Mouse (Mus musculus) activated CD4-positive, CD25-positive, alpha-beta regulatory T cell, adult 4 months (primary cell): ENCODE measurements around the gene Slc34a3. TPM values are rescaled to one million over a fixed set of nuclear protein-coding genes. Genes with fewer than 3 reads are reported as not detected.
A peak's percentile ranks its signal among the peaks of the same experiment; 100 is the strongest.

Experiments used
- ATAC-seq: one replicate; pipeline ENCODE4 v1.8.0; 2017
- polyA plus RNA-seq, 2 experiments: library from polyadenylated mRNA; unstranded; fragments of 100-300 nt; shearing (Covaris generic); gene quantifications; one replicate each; pipeline ENCODE4 v1.2.1; 2017

Slc34a3 gene
- polyA plus RNA-seq, 2 experiments from 2014 or later, result not detected

DNA sequence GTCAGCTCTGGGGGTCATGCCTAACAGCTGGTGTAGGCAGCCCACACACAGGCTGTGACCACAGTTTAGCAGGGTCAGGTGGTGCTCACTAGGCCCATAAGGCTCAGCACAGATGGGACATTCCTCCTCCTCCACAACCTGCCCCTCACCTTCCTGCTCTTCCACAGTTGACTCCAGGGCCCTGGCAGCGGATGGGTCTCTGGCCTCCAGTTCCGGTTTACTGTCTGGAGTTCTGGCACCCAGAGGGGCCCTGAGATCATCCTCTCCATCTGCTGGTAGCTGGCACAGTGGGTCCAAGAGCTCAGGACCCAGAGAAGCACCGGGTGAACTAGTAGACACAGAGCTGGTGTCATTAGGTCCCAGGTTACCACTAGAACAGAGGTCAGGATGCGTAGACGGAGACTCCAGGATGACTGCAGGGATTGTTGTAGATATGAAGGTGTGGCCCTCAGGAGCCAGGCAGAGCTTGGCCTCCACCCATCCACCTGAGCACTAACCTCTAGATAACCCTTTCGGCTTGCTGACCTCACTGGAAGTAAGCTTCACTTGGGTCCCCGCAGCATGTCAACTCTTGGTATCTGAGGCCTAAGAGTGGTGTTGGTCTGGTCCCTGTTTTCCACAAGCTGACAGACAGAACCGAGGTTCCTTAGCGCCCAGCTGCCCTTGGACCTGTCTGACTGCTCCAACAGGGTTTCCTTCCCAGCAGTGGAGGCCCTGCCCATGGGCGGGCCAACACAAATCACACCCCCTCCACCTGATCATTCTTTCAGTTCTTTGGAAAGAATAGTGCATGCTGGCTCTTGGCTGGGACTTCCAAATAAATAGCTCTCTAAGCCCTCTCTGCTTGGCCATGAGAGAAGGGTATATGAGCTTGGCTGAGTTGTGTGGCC, 12.3 kb upstream of the Slc34a3 start, which contains the start of gene AL732309.1:
AL732309.1 (minus strand) TSS at position 681 of the 890 bp plus-strand sequence.
- no peak for ATAC-seq

DNA sequence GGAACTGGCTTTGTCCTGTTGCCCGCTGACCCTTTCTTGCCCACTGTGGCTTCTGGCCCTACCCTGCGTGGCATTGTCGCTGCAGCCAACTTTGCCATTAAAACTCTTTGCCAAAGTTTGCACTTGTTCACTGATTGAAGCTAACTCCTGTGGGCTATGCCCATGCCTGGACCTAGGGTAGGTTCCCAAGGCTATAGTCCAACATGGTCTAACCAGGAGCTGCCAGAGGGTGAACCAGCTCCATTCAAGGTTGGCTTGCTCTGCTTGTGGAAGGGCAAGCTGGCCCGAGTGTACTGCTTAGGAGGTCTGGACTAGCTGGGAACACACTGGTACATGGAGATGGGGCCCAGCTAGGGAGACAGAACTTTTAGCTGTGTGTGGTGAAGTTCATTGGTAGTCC, 10.0 kb upstream of the Slc34a3 start:
- no peak for ATAC-seq

DNA sequence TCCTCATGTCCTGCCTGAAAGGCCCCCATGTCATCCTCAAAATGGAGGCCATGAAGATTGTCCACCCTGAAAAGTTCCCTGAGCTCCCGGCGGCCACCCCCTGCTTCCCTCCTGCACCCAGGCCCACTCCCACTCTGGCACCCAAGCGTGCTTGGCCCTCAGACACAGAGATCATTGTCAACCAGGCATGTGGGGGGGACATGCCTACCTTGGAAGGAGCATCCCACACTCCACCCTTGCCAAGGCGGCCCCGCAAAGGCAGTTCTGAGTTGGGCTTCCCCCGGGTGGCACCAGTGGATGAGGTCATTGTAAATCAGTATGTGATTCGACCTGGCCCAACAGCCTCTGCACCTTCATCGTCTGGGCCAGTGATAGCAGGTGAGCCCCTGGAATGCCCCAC, 9.2 kb upstream of the Slc34a3 start:
- ATAC-seq, result no peak

DNA sequence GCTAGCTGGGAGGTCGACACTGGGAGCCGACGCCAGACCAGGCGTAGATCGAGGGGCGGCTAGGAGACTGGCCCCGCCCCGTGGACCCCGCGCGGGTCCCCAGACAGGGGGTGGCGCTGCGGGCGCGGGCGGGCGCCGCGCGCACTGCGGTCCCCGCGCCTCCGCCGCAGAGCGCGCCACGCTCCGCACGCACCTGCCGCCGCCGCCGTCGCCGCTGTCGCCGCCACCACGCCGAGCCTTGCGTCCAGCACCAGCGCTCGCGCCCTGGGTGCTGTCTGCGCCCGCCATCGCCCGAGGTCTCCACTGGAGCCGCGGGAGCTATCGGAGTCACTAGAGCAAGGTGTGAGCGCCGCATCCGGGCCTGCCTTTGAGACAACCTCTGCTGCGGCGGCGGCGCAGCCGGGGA, 7.9 kb upstream of the Slc34a3 start, which contains the start of the genes Rnf208 and Cysrt1:
Rnf208 (plus strand) TSS at position 155 of the 406 bp plus-strand sequence.
Cysrt1 (minus strand) TSS at position 352 of the 406 bp plus-strand sequence.
- peak; percentile 67 for ATAC-seq

DNA sequence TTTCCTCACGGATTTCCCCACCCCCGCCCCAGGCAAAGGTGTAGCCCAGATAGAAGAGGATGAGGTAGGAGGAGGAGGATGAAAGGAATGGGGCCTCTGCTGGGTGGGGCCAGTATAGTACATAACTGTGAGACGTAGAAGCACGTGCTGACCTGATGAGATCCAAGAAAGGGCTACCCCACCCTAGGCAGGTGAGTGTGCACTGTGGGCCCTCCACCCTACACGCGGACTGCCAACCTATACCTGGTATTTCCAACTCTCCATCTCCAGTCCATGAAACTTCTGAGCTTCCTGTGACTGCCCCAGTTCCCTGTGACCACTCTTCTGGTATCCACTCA, 7.2 kb upstream of the Slc34a3 start:
- peak; percentile 42 for ATAC-seq

DNA sequence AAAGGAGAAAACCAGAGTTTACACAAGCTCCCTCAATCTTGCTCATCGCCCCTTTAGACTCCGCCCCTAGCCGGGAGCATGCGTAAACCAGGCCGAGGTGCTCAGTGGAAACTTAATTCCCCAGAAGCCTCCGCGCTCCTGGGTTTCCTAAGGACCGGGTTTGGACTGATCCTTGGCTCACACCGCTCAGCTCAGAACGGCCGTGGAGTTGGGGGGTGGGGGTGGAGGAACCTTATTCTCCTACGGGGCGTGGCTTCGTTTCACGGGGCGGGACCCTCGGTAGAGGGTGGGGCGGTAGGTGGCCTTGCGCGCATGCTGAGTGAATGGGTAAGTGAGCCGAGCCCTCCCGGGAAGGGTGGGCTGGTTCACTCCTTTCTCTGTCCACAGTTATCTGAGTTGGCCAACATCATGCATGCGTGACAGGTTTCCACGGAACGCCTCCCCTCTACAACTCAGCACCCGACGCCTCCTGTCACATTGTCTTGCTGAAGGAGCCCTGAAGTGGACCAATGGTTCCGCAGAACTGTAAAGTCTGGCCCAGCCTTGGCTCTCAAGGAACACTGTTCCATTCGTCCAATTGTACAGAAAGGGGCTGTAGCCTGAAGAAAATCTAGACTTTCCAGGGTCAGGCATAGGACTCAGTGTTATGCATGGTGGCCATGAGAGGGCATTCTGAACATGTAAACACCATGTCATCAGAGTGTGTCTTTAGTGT, 6.7 kb upstream of the Slc34a3 start:
- peak; percentile 33 for ATAC-seq

DNA sequence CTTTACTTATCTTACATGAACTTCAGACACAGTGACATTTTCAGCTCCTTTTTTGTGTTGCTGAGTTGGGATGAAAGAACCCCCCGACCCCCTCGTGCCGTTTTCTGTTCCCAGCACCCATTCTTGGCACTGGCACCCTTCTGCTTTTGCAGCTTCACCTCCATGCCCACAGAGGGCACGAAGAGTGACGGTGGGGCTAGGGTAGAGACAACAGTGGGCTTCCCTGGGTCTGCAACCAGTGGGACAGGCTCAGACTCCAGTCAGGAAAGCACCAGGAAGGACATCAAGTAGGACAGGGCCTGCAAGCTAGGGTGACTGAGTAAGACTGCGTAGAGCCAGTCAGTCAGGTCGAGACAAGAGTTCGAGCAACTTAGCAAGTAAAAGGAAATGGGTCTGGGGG, 6.1 kb upstream of the Slc34a3 start:
- no peak for ATAC-seq

DNA sequence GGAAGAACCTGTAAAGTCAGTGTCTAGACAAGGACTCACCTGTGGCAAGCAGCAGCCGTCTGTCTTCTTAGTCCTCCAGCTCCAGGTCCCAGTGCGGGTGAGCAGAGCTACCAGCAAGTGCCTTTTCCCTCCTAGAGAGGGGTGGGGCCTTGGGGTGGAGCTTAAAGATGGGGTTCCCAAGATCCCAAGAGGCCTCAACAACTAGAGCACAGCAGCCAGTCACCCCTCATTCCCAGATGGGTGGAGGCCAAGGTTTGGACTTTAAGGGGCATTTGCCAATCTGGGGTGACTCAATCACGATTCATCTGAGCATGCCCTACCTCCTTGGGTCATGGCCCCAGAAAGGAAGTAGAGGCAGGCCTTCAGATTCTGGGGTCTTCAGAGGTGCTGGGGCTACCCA, 5.6 kb upstream of the Slc34a3 start:
- ATAC-seq, result no peak

DNA sequence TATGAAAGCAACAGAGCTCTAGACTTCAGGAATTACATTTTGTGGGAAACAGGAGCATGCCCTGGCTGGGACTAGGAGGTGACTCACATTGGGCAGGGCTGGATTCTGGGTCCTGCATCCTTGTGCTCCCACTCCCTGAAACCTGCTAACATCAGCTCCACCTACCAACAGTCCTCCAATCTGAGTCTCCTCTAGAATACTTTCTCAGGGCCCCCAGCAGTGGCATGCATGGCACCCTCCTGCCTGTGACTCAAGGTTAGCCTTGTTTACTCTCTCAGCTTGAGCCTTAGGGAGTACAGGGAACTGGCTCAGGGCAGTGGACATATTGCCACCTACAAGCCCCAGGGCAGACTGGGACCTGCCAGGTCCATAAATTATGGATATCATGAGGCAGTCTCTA, 3.9 kb upstream of the Slc34a3 start:
- ATAC-seq, result no peak

DNA sequence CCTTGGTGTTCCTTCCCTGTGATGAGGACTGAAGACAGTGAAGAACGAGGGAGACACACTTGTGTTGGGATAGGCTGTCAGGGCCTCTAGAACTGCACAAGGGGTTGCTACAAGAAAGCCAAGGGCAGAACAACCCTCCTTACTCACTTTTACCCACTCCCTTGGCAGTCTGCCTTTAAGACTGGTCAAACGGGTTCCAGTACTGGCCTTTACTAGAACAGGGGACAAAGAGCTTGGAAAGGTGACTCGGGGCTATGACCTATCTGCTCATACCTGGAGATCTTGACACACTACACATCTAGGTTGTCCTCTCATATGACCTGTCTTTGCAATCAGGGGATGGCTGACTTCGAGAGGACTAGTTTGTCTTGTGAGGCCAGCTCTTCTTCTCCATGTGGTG, 3.4 kb upstream of the Slc34a3 start:
- no peak for ATAC-seq

DNA sequence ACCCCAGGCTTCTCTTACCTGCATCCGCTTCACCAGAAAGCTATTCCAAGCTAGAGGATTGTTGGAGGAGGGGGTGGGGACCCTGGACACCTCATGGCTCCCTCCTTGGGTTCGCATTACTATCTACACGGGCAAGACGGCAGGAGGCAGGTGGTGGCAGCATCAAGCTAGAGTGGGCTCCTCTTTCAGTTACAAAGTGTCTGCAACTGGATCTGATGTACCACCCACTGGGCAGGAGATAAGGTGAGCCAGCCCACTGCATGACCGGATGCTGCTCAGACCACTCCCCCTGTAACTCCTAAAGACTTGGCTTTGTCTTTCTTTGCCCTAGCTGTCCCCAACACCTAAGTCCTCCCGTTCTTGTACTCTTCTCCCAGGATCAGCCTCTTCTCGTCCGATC, 2.5 kb upstream of the Slc34a3 start, which contains the start of gene Rnf224:
Rnf224 (minus strand) TSS at position 174 of the 400 bp plus-strand sequence.
- ATAC-seq, result no peak

DNA sequence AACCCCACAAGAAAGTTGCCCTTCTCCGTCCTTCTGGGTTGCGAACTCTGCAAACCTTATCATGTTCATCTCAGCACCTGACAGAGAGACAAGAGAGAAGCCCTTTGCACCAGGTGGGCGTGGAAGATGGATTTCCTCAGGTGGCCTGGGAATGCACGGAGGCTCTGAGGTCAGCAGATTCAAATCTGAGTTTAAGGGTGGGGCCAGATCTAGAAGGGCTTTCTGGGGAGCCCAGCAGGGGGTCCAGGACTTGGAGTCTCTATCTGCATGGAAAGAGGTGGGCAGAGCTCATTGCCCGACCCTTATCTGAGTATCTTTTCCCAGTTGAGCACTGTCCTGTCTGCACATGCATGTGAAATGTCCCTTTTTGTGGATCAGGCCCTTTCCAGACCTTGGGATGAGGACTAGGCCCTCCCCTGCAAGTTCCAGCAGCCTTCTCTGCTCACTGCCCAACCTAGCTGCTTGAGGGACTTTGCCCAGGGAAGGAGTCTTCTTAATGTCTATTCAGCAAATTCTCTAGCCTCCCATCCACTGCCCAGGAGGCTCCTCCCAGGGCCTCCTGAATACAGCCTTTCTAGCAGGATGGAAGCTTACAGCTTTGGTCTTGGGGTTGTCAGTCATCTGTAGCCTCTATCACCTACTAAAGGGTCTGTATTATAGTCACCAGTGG, 522 bp upstream of the Slc34a3 start:
- no peak for ATAC-seq

DNA sequence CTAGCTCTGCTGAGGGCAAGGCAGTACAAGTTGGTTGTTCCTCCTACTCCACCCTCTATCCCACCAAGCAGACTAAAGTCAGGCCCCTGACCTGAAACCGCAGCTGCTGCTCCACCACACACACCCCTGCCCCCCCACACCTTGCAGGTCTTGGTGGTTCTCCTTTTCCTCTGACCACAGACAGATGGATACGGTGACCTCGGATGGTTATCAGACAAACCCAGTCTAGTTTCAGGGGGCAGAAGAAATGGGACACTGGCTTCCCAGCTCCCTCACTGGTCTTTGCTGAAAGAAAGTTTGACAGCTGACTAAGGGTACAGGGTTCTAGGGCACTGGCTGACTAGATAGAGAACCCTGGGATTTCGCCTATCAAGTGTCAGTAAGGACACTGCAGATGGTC, 743 bp downstream of the Slc34a3 start:
- ATAC-seq, result no peak

DNA sequence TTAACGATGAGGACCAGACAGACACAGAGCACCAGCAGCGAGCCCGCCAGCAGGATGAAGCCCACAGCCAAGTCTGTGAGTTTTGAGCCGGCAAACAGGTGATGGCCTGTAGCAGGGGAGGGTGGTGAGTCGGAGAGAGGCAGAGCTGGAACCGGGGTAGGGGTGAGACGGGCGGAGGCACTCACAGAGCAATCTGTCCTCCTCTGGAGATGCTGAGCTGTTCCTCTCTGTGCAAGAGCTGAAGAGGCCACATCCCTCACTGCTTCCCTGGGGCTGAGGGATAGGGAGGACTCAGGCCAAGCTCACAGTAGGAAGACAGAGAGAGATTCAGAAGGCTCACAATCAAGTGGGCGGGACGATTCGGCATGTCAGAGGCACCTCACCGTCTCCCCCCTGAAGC, 3.1 kb downstream of the Slc34a3 start:
- no peak for ATAC-seq

DNA sequence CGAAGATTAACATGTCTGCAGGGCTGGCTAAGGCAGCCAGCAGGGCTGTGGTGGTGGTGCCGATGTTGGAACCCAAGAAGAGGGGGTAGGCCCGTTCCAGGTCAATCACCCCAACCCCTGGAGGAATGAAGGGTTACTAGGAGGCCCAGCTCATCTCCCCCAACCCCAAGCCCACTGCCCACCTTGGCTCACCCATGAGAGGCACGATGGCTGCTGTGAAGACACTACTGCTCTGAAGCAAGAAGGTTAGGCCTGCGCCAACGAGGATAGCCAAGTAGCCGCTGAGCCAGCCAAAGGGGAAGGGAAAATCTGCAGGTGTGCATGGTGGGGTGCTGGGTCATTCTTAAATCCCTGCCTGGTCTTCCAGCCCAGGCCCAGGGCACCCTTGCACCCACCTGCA, 3.6 kb downstream of the Slc34a3 start:
- no peak for ATAC-seq

DNA sequence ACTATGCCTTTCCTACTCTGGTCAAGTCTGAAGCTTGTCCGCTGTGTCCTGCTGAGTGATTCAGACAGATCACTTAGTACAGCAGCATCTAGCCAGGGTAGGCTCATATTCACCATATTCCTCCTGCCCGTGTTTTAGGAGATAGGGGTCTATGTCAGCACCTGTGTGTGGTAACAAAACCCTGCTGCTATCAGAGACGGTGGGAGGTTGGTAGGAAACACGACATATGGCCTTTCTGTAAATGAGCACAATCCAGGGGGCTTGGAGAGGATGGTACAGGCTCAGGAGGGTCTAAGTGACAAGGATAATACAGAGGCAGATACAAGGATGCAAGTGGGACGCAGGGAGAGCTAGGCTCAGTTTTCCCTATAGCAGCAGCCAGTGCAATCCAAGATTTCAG, 4.6 kb downstream of the Slc34a3 start:
- ATAC-seq, result no peak

DNA sequence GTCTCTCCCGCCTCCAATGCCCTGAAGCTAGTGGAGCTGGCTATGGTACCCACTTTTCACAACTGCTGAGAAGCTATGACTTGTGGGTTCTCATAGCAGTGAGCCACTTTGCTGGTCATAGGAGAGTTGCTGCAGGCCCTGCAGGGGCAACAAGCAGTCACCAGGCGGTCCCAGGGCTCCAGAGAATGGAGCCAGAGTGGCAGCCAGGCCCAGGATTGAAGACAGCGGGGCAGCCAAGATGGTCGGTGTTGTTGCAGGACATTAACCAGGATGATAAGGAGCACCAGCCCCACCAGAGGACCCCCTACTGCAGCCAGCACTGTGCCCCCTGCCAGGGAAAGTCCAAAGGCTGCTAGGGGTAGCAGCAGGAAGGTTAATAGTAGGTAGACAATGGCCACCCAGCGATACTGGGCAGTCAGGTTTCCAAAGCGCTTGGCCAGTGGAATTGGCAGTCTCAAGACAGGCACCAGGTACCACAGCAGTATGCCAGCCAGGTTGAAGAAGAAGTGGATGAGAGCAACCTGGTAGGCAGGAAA, 5.1 kb downstream of the Slc34a3 start:
- ATAC-seq, result no peak

DNA sequence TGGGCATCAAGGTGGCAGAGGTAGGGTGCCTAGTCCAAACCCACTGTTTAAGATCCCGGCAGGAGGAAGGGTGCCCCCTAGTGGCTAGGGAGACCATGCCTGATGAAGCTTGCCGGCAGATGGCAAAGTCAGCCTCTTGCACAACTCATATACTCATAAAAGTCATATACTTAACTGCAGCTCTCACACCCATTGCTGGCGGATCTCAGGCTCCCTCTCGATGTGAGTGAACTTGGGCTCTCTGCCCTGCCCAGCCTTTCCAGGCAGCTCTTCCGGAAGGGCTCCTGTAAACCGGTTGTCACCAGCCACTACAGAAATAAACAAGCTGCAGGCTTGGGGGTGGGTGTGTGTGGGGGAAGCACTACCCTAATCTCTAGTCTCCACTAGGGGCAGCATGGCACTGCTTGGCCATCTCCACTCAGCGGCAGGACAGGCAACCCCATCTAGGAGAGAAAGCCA, 5.7 kb downstream of the Slc34a3 start:
- peak; percentile 41 for ATAC-seq

DNA sequence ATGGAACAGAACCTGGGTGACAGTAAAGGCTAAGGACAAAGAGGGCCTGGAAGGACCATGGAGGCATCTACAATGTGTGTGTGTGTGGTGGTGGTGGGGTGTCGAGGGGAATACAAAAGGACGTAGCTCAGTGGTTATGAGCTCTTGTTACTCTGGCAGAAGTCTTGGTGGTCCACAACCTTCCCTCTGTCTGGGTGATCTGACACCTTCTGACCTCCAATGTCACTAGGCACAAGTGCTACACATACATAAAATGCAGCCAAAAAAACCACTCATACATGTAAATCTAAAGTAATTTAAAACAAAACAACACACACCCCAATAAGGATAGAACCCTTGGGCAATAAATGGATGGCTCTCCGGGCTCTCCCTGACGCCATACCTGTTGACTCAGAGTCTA, 6.8 kb downstream of the Slc34a3 start:
- ATAC-seq, result no peak

DNA sequence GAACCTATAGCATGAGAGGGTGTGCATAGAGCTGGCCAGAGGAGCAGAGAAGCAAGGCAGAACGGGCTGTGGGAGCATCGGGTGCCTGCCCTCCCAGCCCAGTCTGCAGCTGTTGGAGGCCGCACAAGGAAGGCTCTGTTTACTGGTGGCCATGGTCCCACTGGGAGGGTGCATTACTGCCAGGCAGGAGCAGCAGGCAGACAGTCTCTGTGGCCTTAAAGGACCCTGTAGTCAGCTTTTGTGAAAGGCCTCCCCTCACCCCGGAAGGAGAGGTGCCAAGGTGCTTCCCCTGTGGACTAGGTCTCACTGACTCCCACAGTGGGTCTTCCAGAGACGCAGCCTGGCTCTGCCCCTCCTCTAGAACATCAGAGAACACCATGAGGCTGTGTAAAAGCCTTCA, 7.3 kb downstream of the Slc34a3 start:
- no peak for ATAC-seq

DNA sequence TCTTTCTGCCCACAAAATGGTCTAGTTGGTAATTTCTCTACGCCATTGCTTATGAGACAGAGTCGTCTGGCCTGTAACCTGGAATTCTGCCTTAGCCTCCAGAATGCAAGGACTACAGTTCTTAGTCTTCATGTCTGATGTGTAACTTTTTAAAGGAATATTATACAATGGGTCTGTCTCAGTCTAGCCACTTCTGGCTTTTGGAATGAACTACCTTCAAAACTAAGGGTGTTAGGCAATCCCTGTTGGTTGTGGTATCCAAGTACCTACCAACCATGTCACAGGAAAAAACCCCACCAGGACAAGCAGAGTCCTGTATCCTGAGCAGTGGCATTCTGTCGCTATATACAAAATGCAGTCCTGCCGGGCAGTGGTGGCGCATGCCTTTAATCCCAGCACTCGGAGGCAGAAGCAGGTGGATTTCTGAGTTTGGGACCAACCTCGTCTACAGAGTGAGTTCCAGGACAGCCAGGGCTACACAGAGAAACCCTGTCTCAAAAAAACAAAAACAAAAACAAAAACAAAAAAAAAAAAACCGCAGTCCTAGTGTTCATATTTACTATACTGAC, 8.3 kb downstream of the Slc34a3 start:
- no peak for ATAC-seq
